Mouse (Mus musculus) urinary bladder, postnatal 25 days (tissue): ENCODE results near the gene Tecpr2.
A peak's percentile ranks its signal among the peaks of the same experiment; 100 is the strongest.

ENCODE experiments used
- DNase-seq: peaks from one replicate; pipeline ENCODE4 v3.0.0; 2022; ENCODE audit warnings: low spot score

Tecpr2 gene

GRCm38 (mm10) chr12:110864008-110864407 lies 25.1 kb upstream of the Tecpr2 start:
- no peak for DNase-seq

- no peak for DNase-seq
Observed at GRCm38 (mm10) chr12:110865571-110865970, 23.5 kb upstream of the Tecpr2 start.

GRCm38 (mm10) chr12:110865989-110866388 lies 23.1 kb upstream of the Tecpr2 start:
- no peak for DNase-seq

GRCm38 (mm10) chr12:110870107-110870506 lies 19.0 kb upstream of the Tecpr2 start:
- DNase-seq: no peak

- DNase-seq: no peak
Observed at GRCm38 (mm10) chr12:110871247-110871646, 17.8 kb upstream of the Tecpr2 start.

- no peak for DNase-seq
Observed at GRCm38 (mm10) chr12:110875351-110875750, 13.7 kb upstream of the Tecpr2 start.

GRCm38 (mm10) chr12:110882291-110882690 lies 6.8 kb upstream of the Tecpr2 start:
- no peak for DNase-seq

GRCm38 (mm10) chr12:110885251-110885650 lies 3.8 kb upstream of the Tecpr2 start:
- DNase-seq: no peak

GRCm38 (mm10) chr12:110888106-110888505 lies 958 bp upstream of the Tecpr2 start:
- DNase-seq: no peak

GRCm38 (mm10) chr12:110888606-110889005 lies 458 bp upstream of the Tecpr2 start:
- no peak for DNase-seq

- DNase-seq: no peak
Observed at GRCm38 (mm10) chr12:110891887-110892286, 2.8 kb downstream of the Tecpr2 start.

GRCm38 (mm10) chr12:110902106-110902505 lies 13.0 kb downstream of the Tecpr2 start:
- no peak for DNase-seq

GRCm38 (mm10) chr12:110903536-110903935 lies 14.5 kb downstream of the Tecpr2 start:
- no peak for DNase-seq

GRCm38 (mm10) chr12:110907845-110908244 lies 18.8 kb downstream of the Tecpr2 start:
- DNase-seq: no peak

- no peak for DNase-seq
Observed at GRCm38 (mm10) chr12:110909962-110910361, 20.9 kb downstream of the Tecpr2 start.

- DNase-seq: no peak
Observed at GRCm38 (mm10) chr12:110915761-110916160, 26.7 kb downstream of the Tecpr2 start.

- DNase-seq: no peak
Observed at GRCm38 (mm10) chr12:110920254-110920653, 31.2 kb downstream of the Tecpr2 start.

- no peak for DNase-seq
Observed at GRCm38 (mm10) chr12:110921572-110921971, 32.5 kb downstream of the Tecpr2 start.

- DNase-seq: no peak
Observed at GRCm38 (mm10) chr12:110932820-110933219, 43.8 kb downstream of the Tecpr2 start.

GRCm38 (mm10) chr12:110935983-110936620 lies 47.0 kb downstream of the Tecpr2 start:
- peak; percentile 68 for DNase-seq

- no peak for DNase-seq
Observed at GRCm38 (mm10) chr12:110937496-110937895, 48.4 kb downstream of the Tecpr2 start.

- DNase-seq: no peak
Observed at GRCm38 (mm10) chr12:110939385-110939784, 50.3 kb downstream of the Tecpr2 start.

GRCm38 (mm10) chr12:110940869-110941268 lies 51.8 kb downstream of the Tecpr2 start:
- DNase-seq: no peak

GRCm38 (mm10) chr12:110946216-110946615 lies 57.2 kb downstream of the Tecpr2 start:
- no peak for DNase-seq
